25 mouse cellular contexts compared by ENCODE assay signal in the genomic region with DNA sequence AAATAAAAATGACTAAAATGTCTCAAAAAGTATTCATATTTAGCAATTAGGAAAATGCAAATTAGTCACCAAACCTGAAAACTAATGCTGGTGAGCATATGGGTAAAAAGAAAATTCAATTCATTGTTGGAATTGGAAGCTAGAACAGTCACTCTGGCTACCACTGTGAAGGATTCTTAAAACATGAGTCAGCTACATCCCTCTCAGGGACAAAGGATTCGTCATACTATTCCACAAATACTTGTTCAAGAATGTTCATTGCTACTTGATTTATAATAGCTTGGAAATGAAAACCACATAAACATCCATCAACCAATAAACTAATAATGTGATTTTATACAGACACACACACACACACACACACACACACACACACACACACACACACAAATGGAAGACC.
DNase-seq lines count a peak whose midpoint lies in the region; ATAC-seq and TF ChIP-seq lines count a peak whose summit lies in the region.
"Had no signal": no experiment of that assay in that cellular context is flagged by ENCODE, and none has a peak within 500 bp of the region (broad histone marks: within the 10 kb centered on the region; RNA-seq: fewer than 3 reads in every experiment).

No protein-coding gene starts in this region.

- H3K36me3 ChIP-seq in intestine, postnatal 0 days (ENCODE audit: control insufficient read depth, insufficient read depth): no peaks in the 10 kb centered on the region
- H3K36me3 ChIP-seq: embryonic facial prominence, embryonic 10.5 days; embryonic facial prominence, embryonic 12.5 days; forebrain, embryonic 10.5 days; forebrain, embryonic 12.5 days; G1E had no signal

- TF ChIP-seq CTCF in intestine, postnatal 0 days (IDR thresholded peaks at IDR 0.05; ENCODE audit: low read depth): no peak

- WGBS in intestine, postnatal 0 days: 70% methylated on average over 1 of the region's 1 CpGs

- no peak overlapping the region for H3K4me2 ChIP-seq in intestine, postnatal 0 days (replicated peaks; ENCODE audit: low read depth)
- H3K4me2 ChIP-seq: embryonic facial prominence, embryonic 12.5 days; forebrain, embryonic 12.5 days had no signal

- peak; percentile 0 for DNase-seq in adrenal gland, postnatal 10 days
- no peak for DNase-seq in adrenal gland, postnatal 4 days (ENCODE audit: low spot score in 2 of 2)
- DNase-seq in Muller cell, postnatal 12 days (ENCODE audit: inconsistent ontology term): peak; percentile 79
- DNase-seq in fibroblast of lung, adult 2 months (ENCODE audit: low read depth): peak; percentile 4
- DNase-seq in urinary bladder, postnatal 14 days (ENCODE audit: low spot score): no peak
- DNase-seq: adrenal gland, adult 8-10 months; adrenal gland, postnatal 25 days; B cell, adult 2 months; cerebellum, adult 11-12 months; cerebellum, adult 2 months; cerebellum, adult 9-10 months; cerebellum, postnatal 10 days; cerebellum, postnatal 25 days had no signal

- H3K9ac ChIP-seq in intestine, postnatal 0 days (ENCODE audit: low read depth, low read length): no peak overlapping the region
- H3K9ac ChIP-seq: embryonic facial prominence, embryonic 12.5 days; forebrain, embryonic 12.5 days had no signal

- H3K27ac ChIP-seq in intestine, postnatal 0 days (ENCODE audit: low read depth, low read length): no peak overlapping the region
- H3K27ac ChIP-seq: embryonic facial prominence, embryonic 10.5 days; embryonic facial prominence, embryonic 12.5 days; forebrain, embryonic 10.5 days; forebrain, embryonic 12.5 days had no signal

- no peaks in the 10 kb centered on the region for H3K9me3 ChIP-seq in intestine, postnatal 0 days (ENCODE audit: control insufficient read depth)
- H3K9me3 ChIP-seq: embryonic facial prominence, embryonic 10.5 days; embryonic facial prominence, embryonic 12.5 days; forebrain, embryonic 10.5 days; forebrain, embryonic 12.5 days; G1E had no signal

- ATAC-seq in intestine, postnatal 0 days: no peak
- ATAC-seq: activated CD4-positive, CD25-positive, alpha-beta regulatory T cell, adult 4 months; CD4-positive, CD25-positive, alpha-beta regulatory T cell, adult 4 months; forebrain, embryonic 14.5 days; forebrain, embryonic 16.5 days; Patski had no signal

- H3K27me3 ChIP-seq in intestine, postnatal 0 days (replicated peaks; ENCODE audit: control insufficient read depth, insufficient read depth, low read length): no peaks in the 10 kb centered on the region
- H3K27me3 ChIP-seq: CH12.LX; embryonic facial prominence, embryonic 12.5 days; forebrain, embryonic 12.5 days had no signal

- no peak overlapping the region for H3K4me3 ChIP-seq in intestine, postnatal 0 days (ENCODE audit: low read depth, low read length)
- H3K4me3 ChIP-seq: embryonic facial prominence, embryonic 10.5 days; embryonic facial prominence, embryonic 12.5 days; forebrain, embryonic 10.5 days; forebrain, embryonic 12.5 days had no signal

- H3K4me1 ChIP-seq in intestine, postnatal 0 days (replicated peaks; ENCODE audit: control insufficient read depth, insufficient read depth, low read length): no peaks in the 10 kb centered on the region
- H3K4me1 ChIP-seq: embryonic facial prominence, embryonic 10.5 days; embryonic facial prominence, embryonic 12.5 days; forebrain, embryonic 10.5 days; forebrain, embryonic 12.5 days had no signal

Comparison
In these comparisons a context has a peak if more than half of its experiments do, and no peak if none do; other contexts are left out.
1. DNase-seq: peak in adrenal gland, postnatal 10 days (single experiment), Muller cell, postnatal 12 days (single experiment) and fibroblast of lung, adult 2 months (single experiment); none in adrenal gland, postnatal 4 days (0 of 2) and urinary bladder, postnatal 14 days (single experiment).